Mouse (Mus musculus): ENCODE results near the gene Nfam1. TPM values are rescaled to one million over a fixed set of nuclear protein-coding genes. Genes with fewer than 3 reads are reported as not detected.

The Nfam1 gene
- polyA plus RNA-seq, 1 experiment = 0.80 TPM

DNA sequence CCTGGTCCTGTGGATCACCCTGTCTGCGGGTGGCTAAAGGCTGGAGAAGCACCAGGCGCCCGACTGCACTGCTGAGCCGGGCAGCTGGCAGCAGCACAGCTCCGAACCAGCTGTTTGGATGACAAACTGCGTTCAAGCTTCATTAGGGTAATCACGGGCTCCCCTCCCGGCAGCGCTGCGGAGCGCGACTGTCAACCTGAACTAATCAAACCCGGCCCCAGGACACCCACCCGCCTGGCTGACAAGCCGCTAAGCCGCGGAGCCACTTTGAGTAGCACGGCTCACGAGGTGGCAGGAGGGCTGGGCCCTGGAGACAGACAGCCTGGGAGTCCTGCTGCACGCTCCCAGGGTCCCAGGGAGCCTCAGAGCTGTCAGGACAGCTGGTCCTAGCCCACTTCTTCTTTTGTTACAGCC is 80.8 kb downstream of the Nfam1 start:
- no peaks in the 10 kb centered on the region; the same call in 1 of the 2 replicates for H3K27me3 ChIP-seq (ENCODE audit: control insufficient read depth, insufficient read depth, low read length)
- no peak for DNase-seq
- H3K27ac ChIP-seq (ENCODE audit: insufficient read depth, low read length) = no peak overlapping the region
- TF ChIP-seq CTCF (IDR thresholded peaks at IDR 0.05; ENCODE audit: borderline replicate concordance, insufficient read depth, low read depth, low read length) = no peak
- TF ChIP-seq POLR2A (IDR thresholded peaks at IDR 0.05; ENCODE audit: borderline replicate concordance, insufficient read depth, low read length) = no peak
- WGBS = 17% methylated on average over 20 of the region's 20 CpGs
- H3K4me3 ChIP-seq (replicated peaks; ENCODE audit: insufficient read depth, low read depth, low read length) = no peak overlapping the region
- peaks cover 15% of the 10 kb centered on the region for H3K4me1 ChIP-seq (ENCODE audit: control insufficient read depth, insufficient read depth, low read length)

DNA sequence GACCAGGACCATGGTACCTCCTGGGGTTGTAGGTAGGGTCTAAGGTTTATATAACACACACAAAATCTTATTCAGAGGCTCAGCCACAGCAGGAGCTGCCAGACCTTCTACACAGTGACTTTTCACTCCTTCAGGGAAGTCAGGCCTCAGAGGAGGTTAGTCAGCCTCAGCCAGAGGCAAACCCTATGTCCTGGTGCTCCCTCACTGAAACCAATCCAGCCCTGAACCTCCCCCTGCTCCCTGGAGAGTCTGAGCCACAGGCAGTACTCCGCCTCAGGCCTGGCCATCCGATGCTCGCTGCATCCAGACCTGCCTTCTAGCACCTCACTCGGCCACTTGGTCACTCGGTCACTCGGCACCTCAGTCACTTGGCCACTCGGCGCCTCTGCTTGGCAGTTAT is 82.9 kb downstream of the Nfam1 start:
- 95% methylated on average over 8 of the region's 8 CpGs for WGBS
- no peak overlapping the region for H3K27ac ChIP-seq (ENCODE audit: insufficient read depth, low read length)
- H3K4me3 ChIP-seq (replicated peaks; ENCODE audit: insufficient read depth, low read depth, low read length) = no peak overlapping the region
- H3K27me3 ChIP-seq (ENCODE audit: control insufficient read depth, insufficient read depth, low read length) = no peaks in the 10 kb centered on the region; the same call in 1 of the 2 replicates
- DNase-seq = no peak
- peaks cover 18% of the 10 kb centered on the region for H3K4me1 ChIP-seq (ENCODE audit: control insufficient read depth, insufficient read depth, low read length)
- no peak for TF ChIP-seq POLR2A (IDR thresholded peaks at IDR 0.05; ENCODE audit: borderline replicate concordance, insufficient read depth, low read length)
- TF ChIP-seq CTCF (IDR thresholded peaks at IDR 0.05; ENCODE audit: borderline replicate concordance, insufficient read depth, low read depth, low read length) = no peak

DNA sequence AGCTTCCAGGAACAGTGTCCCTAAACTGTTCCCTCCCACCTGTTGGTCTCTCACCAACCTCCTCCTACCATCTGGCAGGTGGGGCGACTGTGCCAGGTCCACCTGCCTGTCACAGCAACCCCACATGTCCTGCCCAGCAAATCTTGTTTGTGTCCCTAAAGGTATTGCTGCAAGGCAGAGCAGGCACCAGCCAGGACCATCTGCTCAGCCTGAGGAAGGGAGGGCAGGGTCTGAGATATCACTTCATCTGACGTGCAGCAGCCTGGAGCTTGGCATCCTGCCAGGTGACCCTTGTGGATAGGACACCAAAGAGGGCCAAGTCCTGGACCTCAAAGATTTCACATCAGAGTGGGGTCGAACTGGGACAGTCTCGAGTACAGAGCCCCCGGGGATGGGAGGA is 85.7 kb downstream of the Nfam1 start:
- 21% methylated on average over 5 of the region's 5 CpGs for WGBS
- H3K4me3 ChIP-seq (replicated peaks; ENCODE audit: insufficient read depth, low read depth, low read length) = no peak overlapping the region
- peak; percentile 46 to 73 for DNase-seq

GRCm38 (mm10) chr15:82944479-82945195 is 88.5 kb downstream of the Nfam1 start:
- no peak for DNase-seq
- Histone ChIP-seq H3K4me3 (replicated peaks; ENCODE audit: insufficient read depth, low read depth, low read length) (no peak overlapping the region), H3K27ac (ENCODE audit: insufficient read depth, low read length) (no peak overlapping the region), H3K4me1 (ENCODE audit: control insufficient read depth, insufficient read depth, low read length) (peaks cover 18% of the 10 kb centered on the region), H3K27me3 (ENCODE audit: control insufficient read depth, insufficient read depth, low read length) (no peaks in the 10 kb centered on the region)
- TF ChIP-seq CTCF (IDR thresholded peaks at IDR 0.05; ENCODE audit: borderline replicate concordance, insufficient read depth, low read depth, low read length) = no peak
- no peak for TF ChIP-seq POLR2A (IDR thresholded peaks at IDR 0.05; ENCODE audit: borderline replicate concordance, insufficient read depth, low read length)
- 93% methylated on average over 9 of the region's 9 CpGs for WGBS

More for the DNA sequence above, 85.7 kb downstream of the Nfam1 start:
- Histone ChIP-seq H3K27me3 (ENCODE audit: control insufficient read depth, insufficient read depth, low read length) (no peaks in the 10 kb centered on the region; the same call in 1 of the 2 replicates), H3K4me1 (ENCODE audit: control insufficient read depth, insufficient read depth, low read length) (peaks cover 18% of the 10 kb centered on the region), H3K27ac (ENCODE audit: insufficient read depth, low read length) (no peak overlapping the region)
- TF ChIP-seq POLR2A (IDR thresholded peaks at IDR 0.05; ENCODE audit: borderline replicate concordance, insufficient read depth, low read length) (no peak), CTCF (IDR thresholded peaks at IDR 0.05; ENCODE audit: borderline replicate concordance, insufficient read depth, low read depth, low read length) (no peak)

Other genes starting within 250 kb of the Nfam1 start
- 0.10 and 0.16 TPM in 2 replicates for gene Cyp2d26, start 239.0 kb downstream of the Nfam1 start, polyA plus RNA-seq (2012; rRNA removed)
- gene Tcf20, start 45.4 kb downstream of the Nfam1 start, polyA plus RNA-seq (2012; rRNA removed) = 25.0 and 25.8 TPM in 2 replicates
- gene Serhl, start 56.2 kb upstream of the Nfam1 start, polyA plus RNA-seq (2012; rRNA removed) = 16.5 and 19.2 TPM in 2 replicates
- 109 and 114 TPM in 2 replicates for gene Rrp7a, start 89.5 kb upstream of the Nfam1 start, polyA plus RNA-seq (2012; rRNA removed)
- 73.3 and 74.1 TPM in 2 replicates for gene Poldip3, start 116.1 kb upstream of the Nfam1 start, polyA plus RNA-seq (2012; rRNA removed)
- 63.5 and 68.6 TPM in 2 replicates for gene Cyb5r3, start 139.3 kb upstream of the Nfam1 start, polyA plus RNA-seq (2012; rRNA removed)
- 3.7 and 5.0 TPM in 2 replicates for gene A4galt, start 218.5 kb upstream of the Nfam1 start, polyA plus RNA-seq (2012; rRNA removed)